Mouse (Mus musculus) neural tube, embryonic 15.5 days (tissue): ENCODE data around the gene Ppp1r8. TPM values are rescaled to one million over a fixed set of nuclear protein-coding genes. Genes with fewer than 3 reads are reported as not detected.
"Not testable (repeated sequence)": the region's sequence is repeated elsewhere in the genome, so short reads cannot be mapped to it uniquely, and the experiment has no call there.

Source experiments
- ATAC-seq: fragments of 200-750 bp; cut with Nextera tagmentation; 2 replicates; pipeline ENCODE4 v1.8.0; 2017; ENCODE audit warnings: mild to moderate bottlenecking, moderate TSS enrichment, moderate library complexity; ENCODE audit not compliant: low FRiP score
- H3K27ac ChIP-seq: fragments of 300-500 bp; sonication (generic); replicated peaks from 2 replicates; pipeline ENCODE4 v1.5.1; 2015; ENCODE audit warnings: mild to moderate bottlenecking, inconsistent platforms
- H3K27me3 ChIP-seq: fragments of 300-500 bp; sonication (generic); replicated peaks from 2 replicates; pipeline ENCODE4 v1.6.1; 2015; ENCODE audit warnings: inconsistent platforms
- H3K36me3 ChIP-seq: fragments of 300-500 bp; sonication (generic); 2 replicates; pipeline ENCODE4 v1.6.1; 2015; ENCODE audit warnings: inconsistent platforms
- H3K4me1 ChIP-seq: fragments of 300-500 bp; sonication (generic); 2 replicates; pipeline ENCODE4 v1.6.1; 2015; ENCODE audit warnings: inconsistent platforms
- H3K4me2 ChIP-seq: fragments of 300-500 bp; sonication (generic); 2 replicates; pipeline ENCODE4 v1.6.1; 2015; ENCODE audit warnings: inconsistent platforms, mild to moderate bottlenecking, moderate library complexity
- H3K4me3 ChIP-seq: fragments of 300-500 bp; sonication (generic); replicated peaks from 2 replicates; pipeline ENCODE4 v1.5.1; 2015; ENCODE audit warnings: mild to moderate bottlenecking, inconsistent platforms
- H3K9ac ChIP-seq: fragments of 300-500 bp; sonication (generic); replicated peaks from 2 replicates; pipeline ENCODE4 v1.6.1; 2015; ENCODE audit warnings: mild to moderate bottlenecking, inconsistent platforms
- H3K9me3 ChIP-seq: fragments of 300-500 bp; sonication (generic); replicated peaks from 2 replicates; pipeline ENCODE4 v1.6.1; 2016; ENCODE audit warnings: inconsistent platforms
- WGBS: fragments of 180-500 bp; shearing (Covaris S2); methylation state at CpG from one replicate; pipeline ENCODE4 v1.1.7; 2015; ENCODE audit warnings: mixed read lengths; 5-methylcytosine and 5-hydroxymethylcytosine counted together
- polyA plus RNA-seq: library from polyadenylated mRNA; unstranded; fragments of >200 nt; fragmentation: Nextera tagmentation; extraction: Ambion mirVana; gene quantifications from 2 replicates; pipeline ENCODE4 v1.2.1, GENCODE M21; 2015

Ppp1r8 gene
- polyA plus RNA-seq, 1 experiment from 2014 or later: 56.0 TPM

- H3K4me2 ChIP-seq: no peak overlapping the region
- 87% methylated on average over 5 of the region's 5 CpGs for WGBS
- no peak overlapping the region for H3K27ac ChIP-seq
These were observed 37.8 kb downstream of the Ppp1r8 start for GRCm38 (mm10) chr4:132805146-132805545.

DNA sequence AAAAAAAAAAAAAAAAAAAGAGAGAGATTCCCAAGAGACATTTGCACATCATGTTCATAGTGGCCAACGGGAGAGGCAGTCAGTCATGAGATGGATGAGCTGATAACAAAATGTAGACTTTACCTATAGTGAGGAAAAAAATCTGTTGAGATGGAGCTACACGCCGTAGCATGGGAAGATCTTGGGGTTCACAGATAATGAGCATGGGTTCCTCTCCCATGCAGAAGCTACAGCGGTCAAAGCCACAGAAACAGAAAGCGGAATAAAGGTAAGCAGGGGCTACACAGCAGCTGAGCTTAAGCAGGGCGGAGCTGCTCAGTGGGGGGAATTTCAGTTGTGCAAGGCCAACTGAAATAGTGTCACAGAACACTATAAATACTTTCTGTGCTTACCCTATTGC lies 38.6 kb downstream of the Ppp1r8 start:
- H3K4me3 ChIP-seq: no peak overlapping the region
- no peaks in the 10 kb centered on the region for H3K27me3 ChIP-seq
- WGBS: 92% methylated on average over 6 of the region's 6 CpGs

More at GRCm38 (mm10) chr4:132805146-132805545, 37.8 kb downstream of the Ppp1r8 start:
- Histone ChIP-seq H3K9me3 (no peaks in the 10 kb centered on the region), H3K36me3 (no peaks in the 10 kb centered on the region), H3K9ac (no peak overlapping the region), H3K4me3 (no peak overlapping the region), H3K4me1 (no peaks in the 10 kb centered on the region), H3K27me3 (no peaks in the 10 kb centered on the region)
- ATAC-seq: no peak

DNA sequence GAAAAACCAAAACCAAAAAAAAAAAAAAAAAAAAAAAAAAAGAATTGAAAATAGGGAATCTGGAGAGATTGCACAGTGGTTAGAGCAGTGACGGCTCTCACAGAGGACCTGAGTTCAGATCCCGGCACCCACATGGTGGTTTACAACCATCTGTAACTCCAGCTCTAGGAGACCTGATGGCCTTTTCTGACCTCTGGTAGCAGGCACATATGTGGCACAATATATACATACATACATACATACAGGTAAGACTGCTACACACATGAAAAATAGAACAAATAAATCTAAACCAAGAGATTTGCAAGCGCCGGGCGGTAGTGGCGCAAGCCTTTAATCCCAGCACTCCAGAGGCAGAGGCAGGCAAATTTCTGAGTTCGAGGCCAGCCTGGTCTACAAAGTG lies 39.1 kb downstream of the Ppp1r8 start:
- Histone ChIP-seq H3K9me3 (no peaks in the 10 kb centered on the region), H3K4me3 (no peak overlapping the region), H3K4me1 (no peaks in the 10 kb centered on the region), H3K27me3 (no peaks in the 10 kb centered on the region), H3K4me2 (no peak overlapping the region), H3K9ac (no peak overlapping the region), H3K36me3 (no peaks in the 10 kb centered on the region), H3K27ac (no peak overlapping the region)
- ATAC-seq: no peak
- WGBS: 98% methylated on average over 7 of the region's 7 CpGs

More for the DNA sequence above, 38.6 kb downstream of the Ppp1r8 start:
- H3K27ac ChIP-seq: no peak overlapping the region
- no peaks in the 10 kb centered on the region for H3K9me3 ChIP-seq
- ATAC-seq: no peak
- no peak overlapping the region for H3K9ac ChIP-seq
- no peaks in the 10 kb centered on the region for H3K36me3 ChIP-seq
- no peak overlapping the region for H3K4me2 ChIP-seq
- H3K4me1 ChIP-seq: no peaks in the 10 kb centered on the region

GRCm38 (mm10) chr4:132803212-132803611 lies 39.8 kb downstream of the Ppp1r8 start:
- Histone ChIP-seq H3K36me3 (no peaks in the 10 kb centered on the region), H3K9me3 (no peaks in the 10 kb centered on the region), H3K4me2 (no peak overlapping the region), H3K27me3 (no peaks in the 10 kb centered on the region), H3K27ac (no peak overlapping the region), H3K4me3 (no peak overlapping the region), H3K4me1 (no peaks in the 10 kb centered on the region), H3K9ac (no peak overlapping the region)
- ATAC-seq: no peak
- 95% methylated on average over 5 of the region's 5 CpGs for WGBS

DNA sequence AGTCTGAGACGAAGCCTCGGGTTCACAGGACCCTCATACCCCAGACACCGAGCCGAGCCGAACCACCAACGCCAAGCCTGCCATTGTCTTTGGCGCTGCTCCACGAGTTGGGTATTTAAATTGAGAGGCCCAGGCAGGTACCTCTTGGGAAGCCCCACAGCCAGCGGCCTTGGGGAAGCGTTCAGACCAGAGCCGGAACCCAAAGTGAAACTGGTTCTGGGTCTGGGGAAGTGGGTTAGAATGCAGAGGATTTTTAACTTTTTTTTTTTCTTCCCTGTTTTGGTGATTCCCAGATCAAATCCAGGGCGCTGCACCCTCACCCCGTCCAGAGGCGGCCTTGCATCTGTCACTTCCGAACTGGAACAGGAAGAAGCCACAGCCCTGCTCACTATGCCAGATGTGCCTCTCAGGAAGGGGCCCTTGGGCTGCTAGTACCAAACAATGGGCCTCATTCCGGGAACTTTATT lies 40.8 kb downstream of the Ppp1r8 start:
- no peaks in the 10 kb centered on the region for H3K9me3 ChIP-seq
- no peak overlapping the region for H3K27ac ChIP-seq
- 65% methylated on average over 16 of the region's 16 CpGs for WGBS
- no peaks in the 10 kb centered on the region for H3K4me1 ChIP-seq
- ATAC-seq: no peak
- H3K9ac ChIP-seq: no peak overlapping the region
- H3K4me2 ChIP-seq: no peak overlapping the region
- no peaks in the 10 kb centered on the region for H3K36me3 ChIP-seq
- H3K27me3 ChIP-seq: peaks cover 7% of the 10 kb centered on the region; the same call in 1 of the 2 replicates
- H3K4me3 ChIP-seq: no peak overlapping the region

DNA sequence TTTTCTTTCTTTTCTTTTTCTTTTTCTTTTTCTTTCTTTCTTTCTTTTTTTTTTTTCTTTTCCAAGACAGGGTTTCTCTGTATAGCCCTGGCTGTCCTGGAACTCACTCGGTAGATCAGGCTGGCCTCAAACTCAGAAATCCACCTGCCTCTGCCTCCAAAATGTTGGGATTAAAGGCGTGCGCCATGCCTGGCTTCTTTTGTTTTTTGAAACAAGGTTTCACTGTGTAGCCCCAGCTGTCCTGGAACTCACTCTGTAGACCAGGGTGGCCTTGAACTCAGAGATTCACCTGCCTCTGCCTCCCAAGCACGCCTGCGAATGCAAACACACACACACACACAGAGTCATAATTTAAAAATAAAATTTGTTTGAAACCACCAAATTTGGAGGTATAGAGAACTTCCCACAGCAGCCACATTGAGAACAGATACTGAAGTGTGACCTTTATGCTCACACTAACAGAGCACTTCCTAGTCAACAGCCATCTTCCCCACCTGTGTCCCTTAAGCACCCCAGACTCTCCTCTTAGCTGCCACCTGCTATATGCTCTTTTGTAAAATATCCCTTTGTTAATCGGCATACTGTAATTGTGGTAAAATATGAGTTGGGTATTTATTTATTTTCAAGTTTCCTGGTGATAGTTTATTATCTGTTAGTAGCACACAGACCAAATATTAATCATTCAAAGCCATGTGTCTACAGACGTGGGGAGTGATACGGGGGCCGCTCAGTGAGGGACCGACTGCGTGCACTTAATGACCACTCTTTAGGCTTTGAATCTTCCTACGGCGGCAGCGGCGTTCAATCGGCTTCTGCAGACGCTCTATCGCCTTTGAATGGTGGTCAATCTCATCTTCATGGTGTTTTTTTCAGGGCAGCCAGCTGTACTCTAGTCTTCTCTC lies 41.5 kb downstream of the Ppp1r8 start:
- Histone ChIP-seq H3K4me1 (no peaks in the 10 kb centered on the region), H3K27me3 (peaks cover 9% of the 10 kb centered on the region; the same call in 1 of the 2 replicates), H3K27ac (no peak overlapping the region), H3K9ac (no peak overlapping the region), H3K4me2 (no peak overlapping the region), H3K9me3 (no peaks in the 10 kb centered on the region), H3K4me3 (no peak overlapping the region), H3K36me3 (no peaks in the 10 kb centered on the region)
- no peak for ATAC-seq
- WGBS: 81% methylated on average over 18 of the region's 18 CpGs

DNA sequence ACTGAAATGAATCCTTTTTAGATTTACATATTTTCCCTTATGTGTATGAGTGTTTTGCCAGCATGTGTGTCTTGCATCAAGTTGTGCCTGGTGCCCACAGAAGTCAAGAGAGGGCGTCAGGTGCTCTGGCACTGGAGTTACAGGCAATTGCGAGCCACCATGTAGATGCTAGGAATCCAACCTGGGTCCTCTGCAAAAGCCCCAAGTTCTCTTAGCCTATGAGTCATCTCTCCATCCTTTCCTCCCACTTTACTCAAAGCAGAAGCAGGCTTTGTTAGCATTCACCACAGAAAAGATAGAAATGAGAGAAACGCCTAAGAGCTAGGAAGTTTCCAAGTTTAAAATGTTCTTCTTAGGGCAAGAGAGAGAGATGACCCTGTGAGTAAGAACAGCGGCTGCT lies 43.1 kb downstream of the Ppp1r8 start:
- H3K36me3 ChIP-seq: no peaks in the 10 kb centered on the region
- H3K4me2 ChIP-seq: no peak overlapping the region
- H3K9me3 ChIP-seq: no peaks in the 10 kb centered on the region
- ATAC-seq: no peak
- H3K4me3 ChIP-seq: no peak overlapping the region
- H3K9ac ChIP-seq: no peak overlapping the region
- peaks cover 3% of the 10 kb centered on the region for H3K4me1 ChIP-seq
- H3K27me3 ChIP-seq: peaks cover 20% of the 10 kb centered on the region
- WGBS: 91% methylated on average over 4 of the region's 4 CpGs
- H3K27ac ChIP-seq: no peak overlapping the region

- not testable (repeated sequence) for H3K36me3 ChIP-seq, H3K27ac ChIP-seq, H3K4me1 ChIP-seq, ATAC-seq, H3K4me2 ChIP-seq, H3K9me3 ChIP-seq, H3K4me3 ChIP-seq, H3K9ac ChIP-seq
- peaks cover 24% of the 10 kb centered on the region for H3K27me3 ChIP-seq
- WGBS: 84% methylated on average over 3 of the region's 3 CpGs
These were observed 44.3 kb downstream of the Ppp1r8 start for GRCm38 (mm10) chr4:132798666-132799065.

- H3K4me1 ChIP-seq: peaks cover 3% of the 10 kb centered on the region
- no peak overlapping the region for H3K27ac ChIP-seq
- H3K9ac ChIP-seq: no peak overlapping the region
- no peak overlapping the region for H3K4me3 ChIP-seq
- H3K27me3 ChIP-seq: peaks cover 24% of the 10 kb centered on the region
- no peaks in the 10 kb centered on the region for H3K36me3 ChIP-seq
- ATAC-seq: no peak
- H3K4me2 ChIP-seq: no peak overlapping the region
- H3K9me3 ChIP-seq: no peaks in the 10 kb centered on the region
- WGBS: 77% methylated on average over 4 of the region's 4 CpGs
These were observed 44.9 kb downstream of the Ppp1r8 start for GRCm38 (mm10) chr4:132798028-132798427.

GRCm38 (mm10) chr4:132797461-132797860 lies 45.5 kb downstream of the Ppp1r8 start:
- WGBS: 84% methylated on average over 1 of the region's 1 CpGs
- Histone ChIP-seq H3K27me3 (peaks cover 24% of the 10 kb centered on the region), H3K4me1 (peaks cover 3% of the 10 kb centered on the region), H3K9me3 (no peaks in the 10 kb centered on the region), H3K36me3 (no peaks in the 10 kb centered on the region), H3K4me2 (no peak overlapping the region), H3K27ac (no peak overlapping the region), H3K4me3 (no peak overlapping the region), H3K9ac (no peak overlapping the region)
- no peak for ATAC-seq

- ATAC-seq: no peak
- no peak within 1 kb of the TSS for H3K27ac ChIP-seq
- no peaks in the 10 kb centered on the region for H3K36me3 ChIP-seq
- peak within 1 kb of the TSS; percentile 24 for H3K4me3 ChIP-seq
- H3K4me1 ChIP-seq: peaks cover 3% of the 10 kb centered on the region
- peaks cover 24% of the 10 kb centered on the region for H3K27me3 ChIP-seq
- 2% methylated on average over 21 of the region's 21 CpGs for WGBS
- H3K4me2 ChIP-seq: peak within 1 kb of the TSS; percentile 52
- no peaks in the 10 kb centered on the region for H3K9me3 ChIP-seq
- H3K9ac ChIP-seq: peak within 1 kb of the TSS; percentile 21; the same call in 1 of the 2 replicates
These were observed 46.6 kb downstream of the Ppp1r8 start, which contains the start of gene Themis2 for GRCm38 (mm10) chr4:132796196-132796886. Gene Themis2 (minus strand): TSS chr4:132796387.
